Comparison of ENCODE assay signal across 8 mouse cellular contexts in the genomic region with DNA sequence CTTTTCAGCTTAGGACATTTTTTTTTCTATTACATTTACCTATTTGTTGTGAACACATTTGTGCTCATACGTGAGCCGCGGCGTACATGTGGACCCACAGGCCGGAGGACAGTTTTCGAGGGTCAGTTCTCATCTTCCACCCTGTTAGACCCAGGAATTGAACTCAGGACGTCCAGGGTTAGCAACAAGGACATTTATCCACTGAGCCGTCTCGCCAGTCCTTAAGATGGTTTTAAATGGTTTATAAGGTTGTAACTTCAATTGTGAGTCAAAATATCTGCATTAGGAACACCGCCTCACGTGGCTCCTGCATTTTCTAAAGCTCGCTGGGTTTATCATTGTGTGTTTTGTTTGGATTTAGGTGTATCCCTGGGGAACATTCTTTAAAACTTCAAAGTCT. TPM values are rescaled to one million over a fixed set of nuclear protein-coding genes. Genes with fewer than 3 reads are reported as not detected.
DNase-seq lines count a peak whose midpoint lies in the region; ATAC-seq and TF ChIP-seq lines count a peak whose summit lies in the region.

No protein-coding gene starts in this region.

- WGBS in hindbrain, embryonic 12.5 days, result 45% methylated on average over 12 of the region's 12 CpGs
- 37% methylated on average over 12 of the region's 12 CpGs for WGBS in midbrain, embryonic 16.5 days

- no peak for ATAC-seq in hindbrain, embryonic 12.5 days (ENCODE audit: low FRiP score)
- no peak for ATAC-seq in midbrain, embryonic 16.5 days
- no peak for ATAC-seq in activated CD4-positive, CD25-positive, alpha-beta regulatory T cell, adult 4 months

- peaks cover 3% of the 10 kb centered on the region; the same call in 1 of the 2 replicates for H3K9me3 ChIP-seq in hindbrain, embryonic 12.5 days (replicated peaks)
- no peaks in the 10 kb centered on the region for H3K9me3 ChIP-seq in midbrain, embryonic 16.5 days (replicated peaks; ENCODE audit: control insufficient read depth, low read length, poor library complexity, severe bottlenecking)

- peaks cover 6% of the 10 kb centered on the region for H3K4me1 ChIP-seq in hindbrain, embryonic 12.5 days
- peaks cover 9% of the 10 kb centered on the region for H3K4me1 ChIP-seq in midbrain, embryonic 16.5 days (ENCODE audit: control insufficient read depth, insufficient read depth, low read length)

- H3K9ac ChIP-seq in hindbrain, embryonic 12.5 days, result peak overlapping the region; percentile 69
- peak overlapping the region; percentile 60 for H3K9ac ChIP-seq in midbrain, embryonic 16.5 days (ENCODE audit: low read depth, low read length)

- TF ChIP-seq CTCF in layer of hippocampus, adult 2 months (conservative IDR thresholded peaks at IDR 0.05), result no peak

- H3K4me3 ChIP-seq in layer of hippocampus, adult 2 months, result peak overlapping the region; percentile 70
- H3K4me3 ChIP-seq in hindbrain, embryonic 12.5 days, result peak overlapping the region; percentile 56
- peak overlapping the region; percentile 47 for H3K4me3 ChIP-seq in midbrain, embryonic 16.5 days (ENCODE audit: low read depth, low read length)

- no peaks in the 10 kb centered on the region for H3K36me3 ChIP-seq in hindbrain, embryonic 12.5 days
- no peaks in the 10 kb centered on the region for H3K36me3 ChIP-seq in midbrain, embryonic 16.5 days (ENCODE audit: control insufficient read depth, insufficient read depth, low read length)

- peak overlapping the region; percentile 97 for H3K27ac ChIP-seq in layer of hippocampus, adult 2 months
- peak overlapping the region; percentile 88 for H3K27ac ChIP-seq in hindbrain, embryonic 12.5 days
- H3K27ac ChIP-seq in midbrain, embryonic 16.5 days (ENCODE audit: low read length), result peak overlapping the region; percentile 90

- no peak for DNase-seq in layer of hippocampus, adult 2 months (ENCODE audit: low spot score in 2 of 2)
- DNase-seq in layer of hippocampus, adult 9-10 months (ENCODE audit: low spot score), result no peak
- DNase-seq in cerebellum, adult 9-11 months, result peak; percentile 31
- no peak for DNase-seq in layer of hippocampus, postnatal 14 days (ENCODE audit: low spot score in 2 of 2)
- DNase-seq in layer of hippocampus, adult 9-11 months, result no peak

- H3K27me3 ChIP-seq in hindbrain, embryonic 12.5 days, result no peaks in the 10 kb centered on the region
- H3K27me3 ChIP-seq in midbrain, embryonic 16.5 days (ENCODE audit: control insufficient read depth, insufficient read depth, low read depth, low read length), result no peaks in the 10 kb centered on the region

- H3K4me2 ChIP-seq in hindbrain, embryonic 12.5 days (replicated peaks), result peak overlapping the region; percentile 52
- H3K4me2 ChIP-seq in midbrain, embryonic 16.5 days (ENCODE audit: low read length), result peak overlapping the region; percentile 57

RNA-seq across cellular contexts. Expression of a gene that starts 18.6 kb away (rescaled TPM):
- 10 to 100 TPM; 73.2 to 76.7 TPM for total RNA-seq in layer of hippocampus, adult 2 months (2021)
- polyA plus RNA-seq in hindbrain, embryonic 12.5 days (2016; fragmentation: Nextera tagmentation; extraction: Ambion mirVana), result 17.9 and 19.3 TPM in 2 replicates
- 23.9 and 25.6 TPM in 2 replicates for polyA plus RNA-seq in midbrain, embryonic 16.5 days (2015; fragmentation: Nextera tagmentation; extraction: Ambion mirVana)
- total RNA-seq in layer of hippocampus, postnatal 14 days (2021), result 10 to 100 TPM; 75.0 to 75.7 TPM
- polyA plus RNA-seq in activated CD4-positive, CD25-positive, alpha-beta regulatory T cell, adult 4 months (2017; shearing (Covaris generic)), result under 1 TPM in 1 of 2 experiments, not detected in 1; 0.85 TPM

RNA-seq across cellular contexts. Expression of a gene that starts 47.7 kb away (rescaled TPM):
- total RNA-seq in layer of hippocampus, adult 2 months (2021), result 10 to 100 TPM; 50.0 to 50.6 TPM
- 1.9 and 2.1 TPM in 2 replicates for polyA plus RNA-seq in hindbrain, embryonic 12.5 days (2016; fragmentation: Nextera tagmentation; extraction: Ambion mirVana)
- 9.8 and 21.0 TPM in 2 replicates for polyA plus RNA-seq in midbrain, embryonic 16.5 days (2015; fragmentation: Nextera tagmentation; extraction: Ambion mirVana)
- total RNA-seq in layer of hippocampus, postnatal 14 days (2021), result 10 to 100 TPM; 54.5 to 63.4 TPM
- polyA plus RNA-seq in activated CD4-positive, CD25-positive, alpha-beta regulatory T cell, adult 4 months (2017; shearing (Covaris generic)), result 1 to 10 TPM; 1.0 to 3.2 TPM

Comparison
In these comparisons a context has a peak if more than half of its experiments do, and no peak if none do; other contexts are left out.
1. RNA of a gene that starts 18.6 kb away (polyA plus RNA-seq): 23.9 to 25.6 TPM in midbrain, embryonic 16.5 days and 17.9 to 19.3 TPM in hindbrain, embryonic 12.5 days; 0.85 TPM in activated CD4-positive, CD25-positive, alpha-beta regulatory T cell, adult 4 months; every median in the first group is over 10 times any median in the second.
2. Peak in every context shown above with its lines, with median percentiles within 50 percentile points of each other: H3K27ac ChIP-seq and H3K4me3 ChIP-seq.